Mouse (Mus musculus): ENCODE measurements around the gene Mfsd12.

Gene Mfsd12

DNA sequence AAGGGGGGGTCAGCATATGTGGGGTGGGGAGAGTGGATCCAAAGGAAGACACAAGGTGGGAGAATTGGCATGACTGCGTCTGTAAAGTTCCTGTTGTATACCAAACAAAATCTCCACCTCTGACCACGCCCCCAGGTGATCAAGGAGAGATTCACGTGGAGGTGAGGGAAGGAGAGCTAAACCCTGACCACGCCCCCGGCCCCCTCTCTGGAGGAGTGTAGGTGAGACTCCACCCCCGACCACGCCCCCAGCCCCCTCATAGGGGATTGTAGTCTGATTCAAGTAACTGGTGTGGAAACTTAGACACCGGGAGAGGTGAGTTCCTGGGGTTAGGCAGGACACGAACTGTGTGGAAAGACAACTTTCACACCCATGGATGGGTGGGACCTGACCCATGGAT lies 46.8 kb downstream of the Mfsd12 start:
- peaks cover 3% of the 10 kb centered on the region; the same call in 1 of the 2 replicates for H3K36me3 ChIP-seq (ENCODE audit: control insufficient read depth, insufficient read depth, low read length, poor library complexity, severe bottlenecking)
- DNase-seq (ENCODE audit: low read depth, low spot score) = no peak
- H3K27me3 ChIP-seq (ENCODE audit: control insufficient read depth, insufficient read depth, low read length, poor library complexity, severe bottlenecking) = no peaks in the 10 kb centered on the region; the same call in 1 of the 2 replicates

- Histone ChIP-seq H3K27me3 (ENCODE audit: control insufficient read depth, insufficient read depth, low read length, poor library complexity, severe bottlenecking) (no peaks in the 10 kb centered on the region; the same call in 1 of the 2 replicates), H3K36me3 (ENCODE audit: control insufficient read depth, insufficient read depth, low read length, poor library complexity, severe bottlenecking) (peaks cover 3% of the 10 kb centered on the region; the same call in 1 of the 2 replicates)
- peak; percentile 40 for DNase-seq (ENCODE audit: low read depth, low spot score)
Measured at GRCm38 (mm10) chr10:81404720-81405119, 47.4 kb downstream of the Mfsd12 start.

DNA sequence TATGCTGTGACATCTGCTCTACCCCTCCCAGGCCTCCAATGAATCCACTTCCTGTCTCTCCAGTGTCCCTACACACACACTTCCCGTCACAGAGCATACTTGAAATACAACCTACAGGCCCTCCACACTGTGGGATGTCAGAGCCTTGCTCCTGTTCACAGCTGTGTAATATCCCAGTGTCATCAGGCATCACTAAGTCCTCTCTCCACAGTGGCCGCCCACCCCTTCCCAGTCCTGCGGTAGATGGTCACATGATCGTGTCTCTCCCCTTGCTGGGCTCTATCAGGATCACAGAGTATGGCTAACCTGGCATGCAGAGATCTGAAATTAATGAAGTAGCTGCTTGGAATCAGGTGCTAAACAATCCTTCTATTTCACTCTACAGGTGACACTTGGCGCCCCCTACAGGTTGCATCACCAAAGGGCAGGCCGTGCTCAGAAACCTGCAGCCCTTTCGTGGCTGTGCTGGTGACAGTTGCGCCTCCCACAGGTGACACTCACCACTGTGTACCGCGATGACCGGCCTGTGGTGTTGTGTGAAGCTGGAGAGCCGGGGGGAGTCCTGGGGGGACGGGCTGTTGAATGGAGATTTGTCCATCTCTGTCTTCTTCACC lies 48.4 kb downstream of the Mfsd12 start:
- H3K27me3 ChIP-seq (ENCODE audit: control insufficient read depth, insufficient read depth, low read length, poor library complexity, severe bottlenecking) = no peaks in the 10 kb centered on the region; the same call in 1 of the 2 replicates
- H3K36me3 ChIP-seq (ENCODE audit: control insufficient read depth, insufficient read depth, low read length, poor library complexity, severe bottlenecking) = peaks cover 2% of the 10 kb centered on the region; the same call in 1 of the 2 replicates
- DNase-seq (ENCODE audit: low read depth, low spot score) = peak; percentile 82

- DNase-seq (ENCODE audit: low read depth, low spot score) = no peak
- Histone ChIP-seq H3K27me3 (ENCODE audit: control insufficient read depth, insufficient read depth, low read length, poor library complexity, severe bottlenecking) (no peaks in the 10 kb centered on the region; the same call in 1 of the 2 replicates), H3K36me3 (ENCODE audit: control insufficient read depth, insufficient read depth, low read length, poor library complexity, severe bottlenecking) (peaks cover 2% of the 10 kb centered on the region; the same call in 1 of the 2 replicates)
Measured at GRCm38 (mm10) chr10:81406504-81407440, 49.5 kb downstream of the Mfsd12 start.

DNA sequence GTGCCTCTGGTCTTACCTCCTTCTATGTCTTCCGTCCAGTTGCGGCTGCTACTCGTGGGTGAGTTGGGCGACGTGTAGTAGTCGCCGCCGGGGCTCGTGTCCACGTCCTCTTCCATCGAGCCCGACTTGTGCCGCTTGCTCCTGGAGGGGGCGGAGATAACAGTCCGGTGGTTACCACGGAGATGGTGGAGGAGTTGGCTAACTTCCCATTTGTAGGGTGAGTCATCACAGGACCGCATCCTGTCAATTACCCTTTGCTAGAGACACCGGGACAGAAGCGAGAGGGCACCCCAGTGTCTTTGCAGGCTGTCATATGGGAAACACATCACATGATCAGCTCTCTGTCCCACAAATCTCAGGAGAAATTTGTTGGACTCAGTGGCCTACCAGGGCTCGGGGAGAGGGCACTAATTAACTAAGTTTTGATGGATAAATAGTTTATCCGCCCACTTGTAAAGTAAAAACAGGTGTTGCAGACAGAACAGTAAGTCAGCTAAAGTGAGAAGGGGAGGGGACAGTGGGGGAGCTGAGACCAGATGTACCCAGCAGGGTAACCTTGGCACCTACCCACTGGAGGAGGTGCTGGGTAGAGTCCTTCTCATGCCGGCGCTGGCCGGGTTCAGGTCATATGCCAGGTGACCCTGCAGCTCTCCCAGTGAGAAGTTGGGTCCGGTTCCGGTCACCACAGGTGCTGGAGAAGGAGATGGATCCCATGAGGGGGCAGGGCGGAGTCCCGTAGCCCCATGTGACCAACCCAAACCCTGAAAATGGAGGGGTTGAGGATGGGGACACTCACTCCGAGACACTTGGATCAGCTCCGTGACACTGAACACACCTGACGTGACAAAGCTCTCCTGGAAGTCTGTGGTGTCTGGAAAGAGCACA lies 50.5 kb downstream of the Mfsd12 start:
- no peaks in the 10 kb centered on the region; the same call in 1 of the 2 replicates for H3K27me3 ChIP-seq (ENCODE audit: control insufficient read depth, insufficient read depth, low read length, poor library complexity, severe bottlenecking)
- H3K36me3 ChIP-seq (ENCODE audit: control insufficient read depth, insufficient read depth, low read length, poor library complexity, severe bottlenecking) = 0 out of 2 replicates have a peak, but pooled peaks cover 2% of the 10 kb centered on the region
- peak; percentile 69 for DNase-seq (ENCODE audit: low read depth, low spot score)

- Histone ChIP-seq H3K36me3 (ENCODE audit: control insufficient read depth, insufficient read depth, low read length, poor library complexity, severe bottlenecking) (0 out of 2 replicates have a peak, but pooled peaks cover 2% of the 10 kb centered on the region), H3K27me3 (ENCODE audit: control insufficient read depth, insufficient read depth, low read length, poor library complexity, severe bottlenecking) (no peaks in the 10 kb centered on the region; the same call in 1 of the 2 replicates)
- DNase-seq (ENCODE audit: low read depth, low spot score) = no peak
Measured at GRCm38 (mm10) chr10:81408424-81408729, 51.1 kb downstream of the Mfsd12 start.

- peak; percentile 87 for DNase-seq (ENCODE audit: low read depth, low spot score)
Measured at GRCm38 (mm10) chr10:81408871-81409291, 51.6 kb downstream of the Mfsd12 start.

DNA sequence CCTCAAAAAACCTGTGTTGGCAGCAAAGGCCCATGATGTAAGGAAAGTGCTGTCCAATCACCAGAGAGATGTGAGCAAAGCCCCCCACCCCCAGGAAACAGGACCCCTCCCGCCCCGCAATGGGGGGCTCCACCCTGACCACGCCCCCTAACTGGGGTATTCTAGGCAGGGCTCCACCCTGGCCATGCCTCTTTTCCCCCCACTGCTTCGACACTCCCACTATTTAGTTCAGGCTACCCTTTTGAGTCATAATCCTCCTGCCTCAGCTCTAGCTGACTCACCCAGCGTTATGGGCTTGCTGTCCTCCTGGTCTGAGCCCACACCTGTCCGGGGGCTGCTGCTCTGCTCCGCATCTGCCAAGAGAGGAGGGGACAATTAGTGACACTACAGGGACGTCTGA lies 52.0 kb downstream of the Mfsd12 start:
- no peak for DNase-seq (ENCODE audit: low read depth, low spot score)
- Histone ChIP-seq H3K27me3 (ENCODE audit: control insufficient read depth, insufficient read depth, low read length, poor library complexity, severe bottlenecking) (no peaks in the 10 kb centered on the region; the same call in 1 of the 2 replicates), H3K36me3 (ENCODE audit: control insufficient read depth, insufficient read depth, low read length, poor library complexity, severe bottlenecking) (0 out of 2 replicates have a peak, but pooled peaks cover 2% of the 10 kb centered on the region)

More at GRCm38 (mm10) chr10:81408871-81409291, 51.6 kb downstream of the Mfsd12 start:
- H3K27me3 ChIP-seq (ENCODE audit: control insufficient read depth, insufficient read depth, low read length, poor library complexity, severe bottlenecking) = no peaks in the 10 kb centered on the region; the same call in 1 of the 2 replicates
- H3K36me3 ChIP-seq (ENCODE audit: control insufficient read depth, insufficient read depth, low read length, poor library complexity, severe bottlenecking) = 0 out of 2 replicates have a peak, but pooled peaks cover 2% of the 10 kb centered on the region

- H3K36me3 ChIP-seq (ENCODE audit: control insufficient read depth, insufficient read depth, low read length, poor library complexity, severe bottlenecking) = 0 out of 2 replicates have a peak, but pooled peaks cover 2% of the 10 kb centered on the region
- no peaks in the 10 kb centered on the region; the same call in 1 of the 2 replicates for H3K27me3 ChIP-seq (ENCODE audit: control insufficient read depth, insufficient read depth, low read length, poor library complexity, severe bottlenecking)
- DNase-seq (ENCODE audit: low read depth, low spot score) = no peak
Measured at GRCm38 (mm10) chr10:81410350-81410749, 53.1 kb downstream of the Mfsd12 start.

- H3K36me3 ChIP-seq (ENCODE audit: control insufficient read depth, insufficient read depth, low read length, poor library complexity, severe bottlenecking) = no peaks in the 10 kb centered on the region
- no peak for DNase-seq (ENCODE audit: low read depth, low spot score)
- H3K27me3 ChIP-seq (ENCODE audit: control insufficient read depth, insufficient read depth, low read length, poor library complexity, severe bottlenecking) = no peaks in the 10 kb centered on the region; the same call in 1 of the 2 replicates
Measured at GRCm38 (mm10) chr10:81410981-81411380, 53.7 kb downstream of the Mfsd12 start.

- no peaks in the 10 kb centered on the region for H3K27me3 ChIP-seq (ENCODE audit: control insufficient read depth, insufficient read depth, low read length, poor library complexity, severe bottlenecking)
- H3K36me3 ChIP-seq (ENCODE audit: control insufficient read depth, insufficient read depth, low read length, poor library complexity, severe bottlenecking) = no peaks in the 10 kb centered on the region
- DNase-seq (ENCODE audit: low read depth, low spot score) = no peak
Measured at GRCm38 (mm10) chr10:81411471-81412400, 54.4 kb downstream of the Mfsd12 start.

DNA sequence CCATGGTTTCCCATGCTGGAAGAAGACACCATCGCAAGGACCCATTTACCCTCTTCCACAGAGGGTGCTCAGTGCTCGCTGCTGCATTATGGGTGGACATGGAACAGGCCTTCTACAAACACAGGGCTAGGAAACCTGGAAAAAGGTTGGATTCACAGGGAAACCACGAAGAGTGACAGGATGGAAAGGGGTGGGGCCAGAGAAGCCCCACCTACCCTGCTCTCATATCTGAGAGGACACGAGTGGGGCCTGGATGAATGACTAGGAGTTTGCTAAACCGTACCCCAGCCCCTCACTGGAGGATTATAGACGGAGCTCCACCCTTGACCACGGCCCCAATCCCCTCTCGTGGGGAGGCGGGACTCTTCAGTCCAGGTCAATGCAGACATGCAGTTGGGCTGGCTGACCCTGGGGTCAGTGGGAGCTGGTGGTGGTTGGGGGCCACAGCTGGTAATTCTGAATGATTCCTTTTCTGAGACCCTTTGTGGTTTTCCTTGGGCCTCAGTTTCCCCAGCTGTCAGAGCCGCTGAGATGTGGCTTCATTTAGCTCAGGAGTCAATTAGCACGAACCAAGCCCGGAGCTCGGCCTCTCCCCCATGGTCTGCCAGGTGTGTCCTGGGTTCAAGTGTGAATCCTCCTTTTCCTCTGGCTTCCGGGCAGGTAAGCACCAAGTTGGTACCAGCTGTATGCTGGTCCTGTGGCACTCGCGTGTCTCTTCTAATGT lies 55.5 kb downstream of the Mfsd12 start:
- no peaks in the 10 kb centered on the region for H3K27me3 ChIP-seq (ENCODE audit: control insufficient read depth, insufficient read depth, low read length, poor library complexity, severe bottlenecking)
- DNase-seq (ENCODE audit: low read depth, low spot score) = no peak
- H3K36me3 ChIP-seq (ENCODE audit: control insufficient read depth, insufficient read depth, low read length, poor library complexity, severe bottlenecking) = no peaks in the 10 kb centered on the region
